Mouse (Mus musculus) MEL (cell line): Measurements from ENCODE around the gene Lmod1. TPM values are rescaled to one million over a fixed set of nuclear protein-coding genes. Genes with fewer than 3 reads are reported as not detected.

Experiments
- DNase-seq: peaks from one replicate; pipeline ENCODE4 v3.0.0; 2011; ENCODE audit warnings: low read depth, low spot score
- H3K27ac ChIP-seq: 2 replicates; pipeline ENCODE4 v1.5.1; 2012; ENCODE audit warnings: low read depth, mild to moderate bottlenecking, control low read depth, low read length, moderate library complexity; ENCODE audit not compliant: control insufficient read depth
- H3K27me3 ChIP-seq, 2 experiments: fragments of 150-350 bp in 1 of 2; sonication (generic) in 1 of 2; 2 replicates each; pipeline ENCODE4 v1.6.1; 2012; ENCODE audit warnings: low read length in 2 of 2, mild to moderate bottlenecking in 2 of 2, improper control_type of control experiment in 1 of 2, moderate library complexity in 1 of 2; ENCODE audit not compliant: insufficient read depth in 2 of 2, control insufficient read depth in 1 of 2
- H3K36me3 ChIP-seq, 2 experiments: 2 replicates each; pipeline ENCODE4 v1.6.1; 2012 to 2014; ENCODE audit warnings: low read length in 2 of 2, improper control_type of control experiment in 1 of 2, inconsistent platforms in 1 of 2, mild to moderate bottlenecking in 1 of 2; ENCODE audit not compliant: insufficient read depth in 2 of 2, control insufficient read depth in 1 of 2
- H3K4me1 ChIP-seq, 2 experiments: fragments of 150-350 bp in 1 of 2; sonication (generic) in 1 of 2; 2 replicates each; pipeline ENCODE4 v1.6.1; 2012; ENCODE audit warnings: low read length in 2 of 2, improper control_type of control experiment in 1 of 2, mild to moderate bottlenecking in 1 of 2; ENCODE audit not compliant: insufficient read depth in 2 of 2, control insufficient read depth in 1 of 2
- H3K4me3 ChIP-seq, 2 experiments: fragments of 150-350 bp in 1 of 2; sonication (generic) in 1 of 2; 2 replicates each; pipeline ENCODE4 v1.5.1; 2012; ENCODE audit warnings: low read depth in 2 of 2, low read length in 2 of 2, mild to moderate bottlenecking in 2 of 2, moderate library complexity in 2 of 2, control low read depth in 1 of 2, improper control_type of control experiment in 1 of 2; ENCODE audit not compliant: control insufficient read depth in 1 of 2, insufficient read depth in 1 of 2
- H3K79me2 ChIP-seq: 2 replicates; pipeline ENCODE4 v1.6.1; 2012; ENCODE audit warnings: mild to moderate bottlenecking, low read length, moderate library complexity; ENCODE audit not compliant: control insufficient read depth, poor library complexity, insufficient read depth
- H3K9ac ChIP-seq: 2 replicates; pipeline ENCODE4 v1.6.1; 2012; ENCODE audit warnings: low read depth, mild to moderate bottlenecking, control low read depth, low read length, moderate library complexity; ENCODE audit not compliant: control insufficient read depth, poor library complexity, severe bottlenecking
- H3K9me3 ChIP-seq: fragments of 150-350 bp; sonication (generic); replicated peaks from 2 replicates; pipeline ENCODE4 v1.6.1; 2012; ENCODE audit warnings: mild to moderate bottlenecking, low read length, improper control_type of control experiment, moderate library complexity; ENCODE audit not compliant: insufficient read depth
- BHLHE40 ChIP-seq: IDR thresholded peaks from 2 replicates; pipeline ENCODE4 v1.6.1; 2012; ENCODE audit warnings: low read depth, mild to moderate bottlenecking, inconsistent platforms, low read length, improper control_type of control experiment, borderline replicate concordance
- CTCF ChIP-seq, 3 experiments: IDR thresholded peaks in 2 of 3; conservative IDR thresholded peaks in 1 of 3; 2 replicates each; pipeline ENCODE4 v1.5.1; 2011 to 2012; ENCODE audit warnings: low read length in 3 of 3, low read depth in 2 of 3, mild to moderate bottlenecking in 2 of 3, improper control_type of control experiment in 1 of 3, inconsistent platforms in 1 of 3, mixed read lengths in 1 of 3, moderate library complexity in 1 of 3; ENCODE audit not compliant: control insufficient read depth in 1 of 3, insufficient read depth in 1 of 3, poor library complexity in 1 of 3, severe bottlenecking in 1 of 3
- ELF1 ChIP-seq: IDR thresholded peaks from 2 replicates; pipeline ENCODE4 v1.6.1; 2014; ENCODE audit warnings: low read depth, mild to moderate bottlenecking, inconsistent platforms, low read length, improper control_type of control experiment, moderate library complexity
- ETS1 ChIP-seq: IDR thresholded peaks from 2 replicates; pipeline ENCODE4 v1.6.1; 2012; ENCODE audit warnings: low read depth, mild to moderate bottlenecking, inconsistent platforms, low read length, improper control_type of control experiment, moderate library complexity
- HCFC1 ChIP-seq: IDR thresholded peaks from 2 replicates; pipeline ENCODE4 v1.6.1; 2012; ENCODE audit warnings: low read depth, mild to moderate bottlenecking, inconsistent platforms, low read length, improper control_type of control experiment, moderate library complexity
- JUND ChIP-seq: IDR thresholded peaks from 2 replicates; pipeline ENCODE4 v1.6.1; 2011; ENCODE audit warnings: low read depth, mild to moderate bottlenecking, improper control_type of control experiment, low read length
- MEF2A ChIP-seq: IDR thresholded peaks from 2 replicates; pipeline ENCODE4 v1.6.1; 2014; ENCODE audit warnings: low read depth, mild to moderate bottlenecking, inconsistent platforms, low read length, improper control_type of control experiment; ENCODE audit not compliant: poor library complexity, insufficient replicate concordance, severe bottlenecking; ENCODE audit errors: extremely low read depth
- NELFE ChIP-seq: IDR thresholded peaks from 2 replicates; pipeline ENCODE4 v1.6.1; 2011; ENCODE audit warnings: low read depth, low read length, improper control_type of control experiment
- NRF1 ChIP-seq: IDR thresholded peaks from 2 replicates; pipeline ENCODE4 v1.6.1; 2014; ENCODE audit warnings: low read depth, mild to moderate bottlenecking, inconsistent platforms, low read length, improper control_type of control experiment, moderate library complexity; ENCODE audit not compliant: poor library complexity, insufficient read depth, severe bottlenecking
- POLR2AphosphoS2 ChIP-seq: IDR thresholded peaks from 2 replicates; pipeline ENCODE4 v1.6.1; 2011; ENCODE audit warnings: low read length, improper control_type of control experiment
- SIN3A ChIP-seq: IDR thresholded peaks from 2 replicates; pipeline ENCODE4 v1.6.1; 2012; ENCODE audit warnings: low read length, improper control_type of control experiment, inconsistent platforms
- UBTF ChIP-seq: IDR thresholded peaks from 2 replicates; pipeline ENCODE4 v1.6.1; 2012; ENCODE audit warnings: low read depth, mild to moderate bottlenecking, inconsistent platforms, low read length, improper control_type of control experiment, moderate library complexity, borderline replicate concordance; ENCODE audit not compliant: insufficient read depth
- ZC3H11A ChIP-seq: IDR thresholded peaks from 2 replicates; pipeline ENCODE4 v1.6.1; 2012; ENCODE audit warnings: low read depth, mild to moderate bottlenecking, inconsistent platforms, low read length, improper control_type of control experiment
- ZMIZ1 ChIP-seq: IDR thresholded peaks from 2 replicates; pipeline ENCODE4 v1.6.1; 2012; ENCODE audit warnings: low read depth, mild to moderate bottlenecking, inconsistent platforms, low read length, improper control_type of control experiment, moderate library complexity
- polyA plus RNA-seq, 2 experiments: library from polyadenylated mRNA; stranded (reverse) in 1 of 2; unstranded in 1 of 2; fragments of >175 nt in 1 of 2; fragments of >200 nt in 1 of 2; gene quantifications; 2 replicates each; pipeline versions ENCODE4 v1.2.1 to v1.2.4; 2012; ENCODE audit warnings: low replicate concordance in 2 of 2, low read depth in 1 of 2; ENCODE audit not compliant: insufficient read length in 2 of 2, insufficient read depth in 1 of 2, missing spikeins in 1 of 2
- total RNA-seq: library from RNA; depleted of rRNA; stranded (reverse); fragments of 300-350 nt; gene quantifications from 2 replicates; pipeline ENCODE4 v1.2.3, GENCODE M21; 2012

Gene Lmod1
- total and polyA plus RNA-seq, 3 experiments, result not detected

GRCm38 (mm10) chr1:135359071-135359470, 34.5 kb downstream of the Lmod1 start:
- H3K36me3 ChIP-seq, result no peaks in the 10 kb centered on the region
- H3K27ac ChIP-seq, result no peak overlapping the region
- H3K9ac ChIP-seq, result no peak overlapping the region
- H3K4me3 ChIP-seq, result no peak overlapping the region
- no peaks in the 10 kb centered on the region for H3K9me3 ChIP-seq
- no peak for TF ChIP-seq BHLHE40
- TF ChIP-seq, all 39 proteins: peak for 0
- Histone ChIP-seq H3K4me1 (no peaks in the 10 kb centered on the region), H3K79me2 (no peaks in the 10 kb centered on the region), H3K27me3 (peaks cover 4 to 8% of the 10 kb centered on the region in 2 experiments; a peak in 3 of 4 replicates)
- DNase-seq, result no peak

DNA sequence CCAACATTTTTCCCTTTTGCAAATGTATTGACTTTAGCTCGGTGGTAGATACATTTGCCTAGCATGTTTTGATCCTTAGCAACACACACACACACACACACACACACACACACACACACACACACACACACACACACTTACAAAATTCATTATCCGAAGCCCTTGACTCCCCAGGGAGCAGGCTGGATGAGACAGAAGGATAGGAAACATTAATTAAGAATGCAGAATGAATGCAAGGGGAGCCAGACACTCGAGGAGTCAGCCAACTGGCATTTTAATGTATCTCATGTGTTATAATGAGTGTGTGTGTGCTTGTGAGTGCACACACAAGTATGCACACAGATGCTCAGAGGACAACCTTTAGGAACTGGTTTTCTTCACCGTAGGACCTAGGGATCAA, 36.9 kb downstream of the Lmod1 start:
- TF ChIP-seq HCFC1 (no peak), JUND (no peak), ZC3H11A (no peak), ELF1 (no peak), UBTF (no peak), MEF2A (no peak), ETS1 (no peak), NRF1 (no peak)

GRCm38 (mm10) chr1:135362115-135362514, 37.5 kb downstream of the Lmod1 start:
- H3K36me3 ChIP-seq, result no peaks in the 10 kb centered on the region
- no peaks in the 10 kb centered on the region for H3K79me2 ChIP-seq
- H3K9ac ChIP-seq, result no peak overlapping the region
- H3K27ac ChIP-seq, result no peak overlapping the region
- H3K4me1 ChIP-seq, result 0 out of 4 replicates have a peak, but pooled peaks cover 0 to under 1% of the 10 kb centered on the region in 2 experiments
- TF ChIP-seq ETS1, result no peak
- no peak for TF ChIP-seq NRF1
- TF ChIP-seq SIN3A, result no peak
- no peak for TF ChIP-seq ZMIZ1
- TF ChIP-seq NELFE, result no peak
- TF ChIP-seq CTCF (IDR thresholded peaks at IDR 0.05 in 2 of 3, conservative IDR thresholded peaks at IDR 0.05 in 1 of 3; ENCODE audit: control insufficient read depth in 1 of 3, insufficient read depth in 1 of 3, low read depth in 2 of 3, low read length in 3 of 3, poor library complexity in 1 of 3, severe bottlenecking in 1 of 3), result no peak; a peak in 1 of 6 replicates
- no peak for TF ChIP-seq POLR2AphosphoS2
- no peak for TF ChIP-seq MEF2A
- TF ChIP-seq, all 39 proteins: peak for 0
- H3K4me3 ChIP-seq, result no peak overlapping the region
- DNase-seq, result no peak
- H3K27me3 ChIP-seq, result no peaks in the 10 kb centered on the region; a peak in 2 of 4 replicates
- H3K9me3 ChIP-seq, result no peaks in the 10 kb centered on the region

More for the DNA sequence above, 36.9 kb downstream of the Lmod1 start:
- no peak overlapping the region for H3K9ac ChIP-seq
- H3K79me2 ChIP-seq, result no peaks in the 10 kb centered on the region
- no peak for DNase-seq
- no peak overlapping the region for H3K4me3 ChIP-seq
- no peak overlapping the region for H3K27ac ChIP-seq
- no peaks in the 10 kb centered on the region for H3K9me3 ChIP-seq
- H3K27me3 ChIP-seq, result no peaks in the 10 kb centered on the region; a peak in 2 of 4 replicates
- no peaks in the 10 kb centered on the region for H3K4me1 ChIP-seq
- H3K36me3 ChIP-seq, result no peaks in the 10 kb centered on the region
